Mouse (Mus musculus): ENCODE measurements around the gene Zfp467.

DNA sequence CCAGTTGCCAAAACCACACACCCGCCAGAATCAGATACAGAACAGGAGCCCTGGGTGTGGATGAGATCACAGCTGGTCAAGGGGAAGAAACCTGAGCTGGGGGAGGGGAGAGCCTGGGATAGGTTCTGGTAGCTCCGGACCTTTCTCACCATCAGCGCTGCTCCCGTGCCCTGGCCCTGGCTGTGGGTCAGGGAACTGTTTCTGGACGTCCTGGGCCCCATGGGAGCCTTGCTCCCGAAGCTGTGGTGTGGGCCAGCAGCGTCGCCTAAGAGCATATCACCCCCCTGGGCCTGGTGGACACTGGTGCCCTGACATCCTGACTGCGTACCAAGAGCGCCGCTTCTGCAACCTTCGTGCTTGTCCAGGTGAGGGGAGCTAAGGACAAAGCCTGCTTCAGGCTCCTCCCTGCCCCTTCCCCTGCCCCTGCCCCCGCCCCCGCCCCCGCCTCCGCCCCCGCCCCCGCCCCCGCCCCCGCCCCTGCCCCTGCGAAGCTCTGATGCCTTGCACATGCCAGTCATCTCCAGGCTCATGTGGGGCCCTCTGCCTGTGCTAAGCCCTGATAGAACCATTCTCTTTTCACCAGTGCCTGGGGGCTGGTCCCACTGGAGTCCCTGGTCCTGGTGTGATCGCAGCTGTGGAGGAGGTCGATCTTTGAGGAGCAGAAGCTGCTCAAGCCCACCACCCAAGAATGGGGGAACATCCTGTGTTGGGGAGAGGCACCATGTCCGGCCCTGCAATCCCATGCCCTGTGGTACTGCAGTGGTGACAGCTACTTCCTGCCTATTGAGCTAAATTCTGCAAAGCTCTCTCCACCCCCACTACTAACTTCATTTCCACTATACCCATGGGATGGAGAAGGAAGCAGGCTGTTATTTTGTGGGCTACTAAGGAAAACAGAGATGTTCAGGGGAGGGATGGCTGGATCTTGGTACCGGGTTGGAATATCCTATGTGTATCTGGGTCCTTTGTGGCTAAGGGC, 42.4 kb upstream of the Zfp467 start:
- TF ChIP-seq CTCF (IDR thresholded peaks at IDR 0.05; ENCODE audit: control insufficient read depth, insufficient read depth, low read length) (no peak), POLR2A (IDR thresholded peaks at IDR 0.05; ENCODE audit: borderline replicate concordance, control insufficient read depth, low read depth, low read length) (no peak)
